Mouse (Mus musculus): ENCODE measurements at regions not wholly inside any gene's neighbourhood (a gene's known extent, or its start where the extent isn't known, plus 50 kb on each side); places are given as distances from the start of the nearest gene placed in this dataset.

GRCm38 (mm10) chr2:122863343-122863970 is 98.4 kb downstream of the Sqor start:
- no peak for DNase-seq

- no peak for DNase-seq
Measured at GRCm38 (mm10) chr2:122863971-122864348, 98.9 kb downstream of the Sqor start.

GRCm38 (mm10) chr2:122887111-122887510 is 122.1 kb downstream of the Sqor start:
- no peak for DNase-seq

GRCm38 (mm10) chr2:122887526-122887925 is 122.5 kb downstream of the Sqor start:
- DNase-seq, result no peak

- DNase-seq, result no peak
Measured at GRCm38 (mm10) chr2:122905129-122906072, 140.4 kb downstream of the Sqor start.

GRCm38 (mm10) chr2:122916772-122917171 is 151.7 kb downstream of the Sqor start:
- DNase-seq, result peak; percentile 3

GRCm38 (mm10) chr2:122937922-122938321 is 172.9 kb downstream of the Sqor start:
- DNase-seq, result no peak

- DNase-seq, result peak; percentile 2
Measured at GRCm38 (mm10) chr2:122944841-122945240, 179.8 kb downstream of the Sqor start.

- DNase-seq, result no peak
Measured at GRCm38 (mm10) chr2:122945891-122946290, 180.9 kb downstream of the Sqor start.

- no peak for DNase-seq
Measured at GRCm38 (mm10) chr2:122949031-122949430, 184.0 kb downstream of the Sqor start.

- no peak for DNase-seq
Measured at GRCm38 (mm10) chr2:122961701-122962100, 196.7 kb downstream of the Sqor start.

GRCm38 (mm10) chr2:122968809-122969628 is 204.0 kb downstream of the Sqor start:
- DNase-seq, result no peak
